Mouse (Mus musculus) liver, adult 10 weeks (tissue): Measurements from ENCODE around the gene Ntsr1. TPM values are rescaled to one million over a fixed set of nuclear protein-coding genes. Genes with fewer than 3 reads are reported as not detected.

Experiments
- polyA plus RNA-seq: library from polyadenylated mRNA; stranded (reverse); fragments of 350-450 nt; fragmentation: Illumina TruSeq; extraction: RNeasy Lipid Tissue Mini Kit (QIAGEN cat#74804); gene quantifications from one replicate; pipeline ENCODE4 v1.2.3, GENCODE M21; 2014; ENCODE audit warnings: low read depth, low replicate concordance

The Ntsr1 gene
- polyA plus RNA-seq: not detected

GRCm38 (mm10) chr2:180499741-180500140, at the start of gene Ntsr1:
TSS of gene Ntsr1 (plus strand) at chr2:180499976.

DNA sequence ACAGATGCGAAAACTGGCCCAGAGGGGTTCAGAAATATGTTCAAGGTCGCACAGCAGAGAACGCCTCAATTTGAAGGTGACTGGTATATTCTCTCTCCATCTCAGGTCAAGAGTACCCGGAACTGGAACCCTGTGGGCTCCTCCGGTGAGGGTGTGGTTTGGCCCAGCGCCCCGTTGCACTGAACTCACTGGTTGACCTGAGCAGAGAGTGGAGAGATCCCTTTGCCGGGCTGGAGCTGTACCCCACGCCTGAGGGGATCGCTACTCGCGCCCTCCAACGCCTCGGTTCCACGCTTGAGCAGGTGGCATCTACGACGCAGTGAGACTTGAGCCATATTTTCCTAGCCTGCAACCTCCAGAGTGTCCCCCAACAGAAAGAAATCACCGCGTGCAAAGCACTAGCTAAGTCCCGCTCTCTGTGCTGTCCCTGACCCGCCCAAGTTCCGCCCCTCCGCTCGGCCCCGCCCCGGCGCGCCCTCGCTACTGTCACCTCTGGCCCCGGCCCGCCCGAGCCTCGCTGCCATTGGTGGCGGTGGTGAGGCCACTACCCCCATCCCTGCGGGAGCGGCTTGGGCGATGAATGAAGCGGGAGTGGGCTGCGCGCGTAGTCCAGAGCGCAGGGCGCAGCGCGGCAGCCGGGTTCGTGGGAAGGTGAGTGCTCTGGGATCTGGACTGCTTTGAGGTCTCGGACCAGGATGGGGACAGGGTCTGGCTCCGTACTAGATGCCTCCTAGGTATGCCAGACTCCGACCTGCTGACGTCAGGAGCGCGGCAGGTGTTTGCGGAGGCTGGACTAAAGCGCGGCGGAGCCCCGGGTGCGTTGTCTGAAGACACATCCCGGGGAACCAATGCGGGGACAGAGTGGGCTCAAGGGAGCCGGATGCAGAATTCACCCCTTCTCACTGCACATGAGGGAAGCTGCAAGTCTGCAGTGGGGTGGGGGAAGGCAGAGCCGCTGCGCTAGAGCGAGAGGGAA, 43.8 kb upstream of the Ntsr1 start, which contains the start of gene Slco4a1:
Slco4a1 (plus strand) TSS at position 523 of the 976 bp plus-strand sequence.

DNA sequence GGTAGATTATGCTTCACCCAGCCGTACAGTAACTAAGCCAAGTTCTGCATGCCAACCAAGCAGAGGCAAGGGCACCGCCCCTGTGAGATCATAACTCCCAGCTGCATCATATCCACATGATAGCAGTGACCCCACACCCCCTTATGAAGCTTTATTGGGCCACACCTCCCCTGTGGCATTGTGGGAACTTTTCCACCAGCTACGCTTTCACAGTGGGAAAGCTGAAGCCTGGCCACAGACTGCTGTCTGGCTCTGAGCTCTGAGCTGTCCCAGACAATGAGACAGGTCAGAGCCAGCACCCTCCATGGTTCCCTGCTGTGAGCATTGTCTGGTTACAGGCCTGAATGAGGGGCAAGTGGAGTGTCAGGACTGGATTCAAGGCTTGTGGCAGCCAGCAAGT, 81.2 kb downstream of the Ntsr1 start, which contains the start of gene Mrgbp:
Mrgbp (plus strand) TSS at position 303 of the 400 bp plus-strand sequence.

DNA sequence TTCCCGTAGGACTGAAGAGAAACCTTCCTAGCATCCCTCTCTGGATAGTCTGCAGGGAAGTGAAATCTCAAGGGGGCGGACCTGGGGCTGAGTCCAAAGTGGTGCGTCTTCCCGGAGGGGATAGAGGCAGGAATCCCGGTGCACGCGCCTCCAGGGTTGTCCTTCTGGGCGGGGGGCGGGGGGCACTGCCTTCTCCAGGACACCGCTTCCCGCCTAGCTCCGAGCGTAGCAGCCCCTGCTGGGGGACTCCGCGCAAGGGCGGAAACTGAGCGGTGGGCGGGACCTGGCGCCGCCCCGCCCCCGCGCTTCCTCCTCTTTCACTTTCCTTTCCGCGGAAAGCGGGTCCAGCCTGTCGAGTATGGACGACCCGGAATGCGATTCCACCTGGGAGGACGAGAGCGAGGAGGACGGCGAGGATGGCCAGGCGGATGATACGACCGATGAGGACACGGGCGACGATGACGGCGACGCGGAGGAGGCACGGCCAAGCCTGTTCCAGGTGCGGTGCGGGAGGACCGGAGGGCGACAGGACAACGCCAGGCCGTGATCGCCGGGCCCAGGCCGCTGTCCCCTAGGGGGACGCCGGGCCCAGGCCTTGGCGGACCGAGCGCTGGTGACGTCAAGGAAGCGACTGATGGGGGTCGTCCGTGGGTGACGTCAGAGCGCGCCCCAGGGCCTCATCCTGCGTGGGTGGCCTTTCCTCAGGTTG, 89.5 kb downstream of the Ntsr1 start, which contains the start of gene Ogfr:
Ogfr (plus strand) TSS at position 123 of the 709 bp plus-strand sequence.

Other genes with a start within 250 kb of the Ntsr1 start
- gene Rps21, start 242.6 kb upstream of the Ntsr1 start, polyA plus RNA-seq: 101 TPM
- gene Cables2, start 226.5 kb upstream of the Ntsr1 start, polyA plus RNA-seq: 11.5 TPM
- not detected for gene Rbbp8nl, start 210.1 kb upstream of the Ntsr1 start, polyA plus RNA-seq
- not detected for gene Gata5, start 165.3 kb upstream of the Ntsr1 start, polyA plus RNA-seq
- gene Slco4a1, start 43.7 kb upstream of the Ntsr1 start, polyA plus RNA-seq: not detected
- 7.9 TPM for gene Mrgbp, start 81.3 kb downstream of the Ntsr1 start, polyA plus RNA-seq
- gene Ogfr, start 89.3 kb downstream of the Ntsr1 start, polyA plus RNA-seq: 14.8 TPM
- gene Col9a3, start 97.8 kb downstream of the Ntsr1 start, polyA plus RNA-seq: not detected
- not detected for gene Tcfl5, start 142.7 kb downstream of the Ntsr1 start, polyA plus RNA-seq
- gene Dido1, start 210.0 kb downstream of the Ntsr1 start, polyA plus RNA-seq: 14.5 TPM
- gene Gid8, start 210.1 kb downstream of the Ntsr1 start, polyA plus RNA-seq: 35.7 TPM
- 0.82 TPM for gene Slc17a9, start 225.3 kb downstream of the Ntsr1 start, polyA plus RNA-seq